Mouse (Mus musculus) c-Kit-negative CD71-positive TER-119-positive erythroid progenitor cells, embryonic 14.5 days (primary cell): Measurements from ENCODE around the gene Dnajc16.

ENCODE experiments used
- DNase-seq: peaks from one replicate; pipeline ENCODE4 v3.0.0-alpha.2; 2013; ENCODE audit warnings: low read depth, low spot score

Dnajc16 gene

DNA sequence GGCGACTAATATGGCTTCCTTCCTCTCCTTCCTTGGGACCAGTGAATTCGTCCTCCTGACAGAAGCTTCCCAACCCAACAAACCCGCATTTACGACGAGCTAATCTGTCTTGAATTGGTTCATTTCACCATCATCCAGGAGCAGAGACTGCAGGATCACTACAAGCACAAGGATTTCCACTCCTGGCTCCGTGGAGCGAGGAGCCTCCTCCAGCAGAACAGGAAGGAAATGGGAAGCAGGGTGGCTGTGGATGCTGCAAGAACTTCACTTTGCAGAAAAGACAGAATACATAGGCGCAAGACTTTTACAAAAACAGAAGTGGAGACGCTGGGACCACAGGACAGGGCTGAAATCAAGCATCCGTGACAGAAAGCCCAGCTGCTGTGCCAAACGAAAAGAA lies 66.1 kb downstream of the Dnajc16 start:
- no peak for DNase-seq

DNA sequence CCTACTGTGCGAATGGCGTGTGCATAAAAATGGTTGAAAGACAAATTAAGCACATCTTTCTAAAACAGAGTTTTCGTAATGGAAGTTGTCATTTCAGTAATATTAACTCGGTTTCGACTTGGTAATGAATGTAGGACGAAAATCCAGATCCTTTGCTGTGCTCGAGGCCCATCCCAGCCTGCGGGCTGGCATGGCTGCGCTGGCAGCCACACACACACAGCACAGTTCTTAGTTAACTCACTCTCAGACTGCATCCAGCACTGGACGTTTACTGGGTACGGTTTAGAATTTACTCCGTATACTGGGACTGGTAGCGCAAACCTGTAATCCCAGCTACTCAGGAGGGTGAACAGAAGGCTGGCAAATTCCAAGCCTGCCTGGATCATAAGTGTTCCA lies 67.1 kb downstream of the Dnajc16 start:
- DNase-seq = no peak

DNA sequence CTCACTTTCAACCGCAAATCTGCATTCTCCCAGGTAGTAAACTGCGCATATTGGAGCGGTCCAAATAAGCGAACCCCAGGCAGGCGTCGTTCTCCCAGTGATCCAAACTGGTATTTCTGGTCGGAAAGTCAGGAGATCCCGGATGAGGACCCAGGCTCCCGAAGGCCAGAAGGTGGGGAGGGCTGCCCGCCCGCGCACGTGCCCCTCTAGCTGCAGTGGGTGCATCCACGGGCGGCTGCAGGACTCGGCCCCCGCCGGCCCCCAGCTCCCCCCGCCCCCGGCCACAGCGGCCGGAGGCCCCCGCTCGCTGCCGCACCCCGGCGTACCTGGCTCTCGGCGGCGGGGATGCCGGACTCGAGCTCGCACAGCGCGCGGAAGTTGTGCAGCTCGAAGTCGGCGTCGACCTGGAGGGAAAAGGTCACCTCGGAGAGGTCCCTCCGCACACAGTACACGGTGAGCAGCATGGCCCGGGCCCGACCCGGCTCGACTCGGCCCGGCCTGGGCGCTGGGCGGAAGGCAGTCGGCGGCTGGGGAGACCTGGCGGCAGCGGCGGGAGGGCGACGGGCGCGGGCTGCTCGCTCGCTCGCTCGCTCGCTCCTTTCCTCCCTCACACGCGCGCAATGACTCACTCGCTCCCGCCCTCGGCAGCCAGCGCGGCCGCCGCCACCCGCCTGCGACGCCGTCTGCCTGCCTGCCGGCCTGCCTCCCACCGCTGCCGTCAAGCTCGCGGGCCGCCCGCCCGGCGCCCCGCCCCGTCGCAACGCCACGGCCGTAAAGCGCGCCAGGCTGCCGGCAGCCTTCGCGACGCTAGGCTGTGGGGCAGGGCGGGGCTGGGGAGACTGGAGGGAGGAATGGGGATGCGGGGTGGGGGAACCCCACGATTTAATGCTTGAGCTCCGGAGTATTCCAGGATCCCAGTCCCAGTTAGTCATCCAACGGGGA lies 67.7 kb downstream of the Dnajc16 start, which contains the start of gene Ddi2:
Gene Ddi2 (minus strand): TSS at position 689 of the 942 bp plus-strand sequence.
- DNase-seq = peak; percentile 86

DNA sequence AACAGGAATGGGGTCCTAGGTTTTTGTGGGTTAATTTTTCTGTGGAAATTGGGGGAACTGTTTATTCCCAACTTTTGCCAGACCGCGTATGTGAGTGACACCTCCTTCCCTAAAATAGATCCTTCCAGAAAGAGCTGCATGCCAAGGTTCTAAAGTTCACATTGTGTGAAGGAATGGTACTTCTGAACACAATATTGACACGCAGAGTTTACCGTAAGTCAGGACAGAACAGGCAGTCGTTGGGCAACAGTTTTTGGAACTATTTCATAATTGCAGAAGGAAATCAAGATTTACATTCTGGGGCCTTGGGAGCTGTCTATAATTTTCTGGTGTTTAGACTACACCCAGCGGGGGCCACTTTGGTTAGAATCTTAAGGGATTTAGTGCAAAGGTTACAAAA lies 68.8 kb downstream of the Dnajc16 start:
- no peak for DNase-seq

DNA sequence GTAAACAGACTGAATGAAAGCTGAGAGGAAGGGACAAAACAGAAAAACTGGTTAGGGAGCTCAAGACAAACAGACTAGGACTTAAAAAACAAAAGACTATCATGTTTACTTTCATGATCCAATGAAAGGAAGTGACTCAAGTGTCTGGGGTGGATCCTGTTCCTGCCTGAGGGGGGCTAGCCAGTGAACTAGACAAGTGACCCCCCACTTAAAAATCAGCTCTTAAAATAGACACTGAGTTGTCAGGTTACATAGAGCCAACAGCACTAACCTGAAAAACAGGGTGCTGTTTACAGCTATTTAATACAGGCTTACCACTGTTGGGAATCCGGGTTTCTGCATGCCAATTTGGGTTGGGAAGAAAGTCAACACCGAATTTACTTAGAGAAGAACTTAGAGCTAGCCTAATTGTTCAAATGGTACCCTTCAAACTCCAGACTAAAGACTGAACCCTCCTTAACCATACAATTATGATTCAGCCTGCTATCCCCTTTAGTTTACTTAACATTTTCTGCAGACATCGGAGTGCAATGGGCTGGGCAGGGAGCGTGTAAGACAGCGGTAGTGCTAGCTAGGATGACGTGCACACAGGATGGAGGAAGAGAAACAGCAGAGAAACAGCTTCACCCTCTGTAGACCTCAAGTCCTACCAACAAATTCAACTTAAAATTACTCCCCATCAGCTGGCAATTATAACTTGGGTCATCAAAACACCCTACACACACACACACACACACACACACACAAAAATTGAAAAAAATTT lies 69.8 kb downstream of the Dnajc16 start:
- DNase-seq = no peak

DNA sequence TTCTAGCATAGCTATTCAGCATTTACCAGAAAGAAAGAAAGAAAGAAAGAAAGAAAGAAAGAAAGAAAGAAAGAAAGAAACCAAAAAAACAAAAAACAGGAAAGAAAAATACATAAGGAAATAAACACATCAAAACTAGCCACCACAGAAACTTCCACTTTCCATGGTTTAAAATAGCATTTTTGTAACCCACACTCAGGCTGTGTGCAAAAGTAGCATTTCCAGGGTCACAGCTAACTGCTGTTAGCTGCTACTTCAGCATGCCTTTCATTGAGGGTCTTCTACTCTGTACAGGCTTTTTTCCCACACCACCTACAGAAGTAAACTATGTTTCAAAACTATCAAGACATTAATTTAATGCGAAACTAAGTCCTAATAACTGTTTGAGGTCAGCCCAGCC lies 71.4 kb downstream of the Dnajc16 start:
- DNase-seq = no peak

DNA sequence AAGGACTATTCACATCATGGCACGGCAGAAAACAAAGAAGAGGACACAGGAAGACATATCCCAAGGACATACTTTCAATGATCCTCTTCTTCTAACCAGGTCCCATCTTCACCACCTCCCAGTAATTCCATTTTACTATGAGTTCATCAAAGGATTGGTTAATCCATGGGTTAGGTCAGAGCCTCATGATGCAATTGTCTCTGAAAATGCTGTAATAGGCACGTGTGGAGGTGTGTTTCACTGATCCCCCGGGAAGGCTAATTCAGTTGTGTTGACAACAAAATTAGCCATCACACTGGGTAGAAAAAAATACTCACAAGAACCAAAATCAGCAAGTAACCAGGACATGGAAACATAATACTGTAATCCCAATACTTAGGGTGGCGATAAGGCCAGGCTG lies 73.1 kb downstream of the Dnajc16 start:
- DNase-seq = no peak

DNA sequence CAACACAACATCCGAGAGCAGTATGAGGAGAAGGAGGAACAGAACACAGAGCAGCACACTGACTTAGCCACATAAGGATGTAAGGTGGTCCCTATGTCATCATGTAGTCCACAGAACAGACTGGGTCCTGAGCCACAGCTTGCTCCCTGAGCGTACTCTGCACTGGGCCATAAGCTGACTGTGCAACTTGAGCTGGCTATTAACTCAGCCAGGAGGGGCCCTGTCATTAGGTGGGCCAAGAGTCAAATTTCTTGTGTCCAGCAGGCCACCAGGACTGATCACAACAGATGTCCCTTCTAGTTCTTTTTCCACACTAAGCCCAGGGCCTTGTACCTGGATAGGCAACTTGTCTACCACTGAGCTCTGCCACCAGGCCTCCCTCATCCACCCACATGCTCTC lies 75.7 kb downstream of the Dnajc16 start:
- no peak for DNase-seq

DNA sequence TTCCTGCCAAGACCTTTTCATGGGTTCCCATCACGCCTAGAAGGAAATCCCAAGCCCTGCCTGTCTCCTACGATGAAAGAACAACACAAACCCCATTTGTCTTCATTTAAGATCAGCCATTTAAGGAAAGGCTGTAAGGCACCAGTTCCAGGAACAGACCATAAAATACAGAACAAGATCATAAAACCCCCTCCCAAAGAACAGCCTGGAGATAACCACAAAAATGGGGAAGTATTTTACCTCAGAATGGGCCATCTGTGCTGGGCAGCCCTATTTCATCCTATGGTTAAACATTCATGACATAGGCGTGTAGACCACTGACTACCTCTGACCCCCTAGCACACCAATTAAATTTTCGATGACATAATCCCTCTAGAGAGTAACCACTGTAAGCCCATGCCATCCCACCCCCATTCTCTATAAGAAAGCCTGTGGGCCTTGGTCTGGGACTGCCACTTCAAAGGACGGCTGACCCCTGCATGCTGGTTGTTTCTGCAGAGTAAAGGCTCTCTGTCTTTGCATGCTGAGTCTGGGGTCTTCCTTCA lies 77.1 kb downstream of the Dnajc16 start:
- no peak for DNase-seq

DNA sequence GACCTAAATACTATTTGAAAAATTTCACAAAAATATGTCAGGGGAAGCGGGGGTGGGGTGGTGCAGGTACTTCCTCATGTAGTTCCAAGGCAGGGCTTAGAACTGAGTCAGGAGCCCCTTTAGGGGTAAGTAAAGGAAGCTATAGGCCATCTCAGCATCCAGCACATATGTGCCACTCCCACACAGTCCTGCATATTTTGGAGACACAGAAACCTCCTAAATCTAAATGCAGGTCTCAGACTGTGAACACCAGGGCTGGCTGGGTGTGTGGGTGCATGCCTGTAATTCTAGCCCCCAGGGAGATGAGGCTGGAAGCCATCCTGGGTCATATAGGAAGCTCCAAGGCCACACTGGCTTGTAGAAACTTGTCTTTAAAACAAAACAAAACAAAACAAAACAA lies 79.5 kb downstream of the Dnajc16 start:
- no peak for DNase-seq
